In genomic region chr10:96646024-96646866, GRCm38 (mm10) we compare ENCODE assay signal across 8 mouse cellular contexts. TPM values are rescaled to one million over a fixed set of nuclear protein-coding genes. Genes with fewer than 3 reads are reported as not detected.
DNase-seq lines count a peak whose midpoint lies in the region; ATAC-seq and TF ChIP-seq lines count a peak whose summit lies in the region.

No protein-coding gene starts in this region.

- peak overlapping the region; percentile 45 for H3K4me2 ChIP-seq in heart, embryonic 16.5 days (ENCODE audit: low read depth, low read length)
- peak overlapping the region; percentile 42 for H3K4me2 ChIP-seq in lung, embryonic 15.5 days

- H3K9me3 ChIP-seq in heart, embryonic 16.5 days (replicated peaks; ENCODE audit: control insufficient read depth, low read length), result no peaks in the 10 kb centered on the region
- no peaks in the 10 kb centered on the region for H3K9me3 ChIP-seq in lung, embryonic 15.5 days

- WGBS in heart, embryonic 16.5 days, result 24% methylated on average over 13 of the region's 13 CpGs
- 11% methylated on average over 13 of the region's 13 CpGs for WGBS in lung, embryonic 15.5 days

- peak overlapping the region; percentile 62 for H3K9ac ChIP-seq in heart, embryonic 16.5 days (ENCODE audit: low read length)
- no peak overlapping the region for H3K9ac ChIP-seq in lung, embryonic 15.5 days

- H3K27ac ChIP-seq in heart, embryonic 16.5 days (ENCODE audit: low read length), result peak overlapping the region; percentile 61
- peak overlapping the region; percentile 74 for H3K27ac ChIP-seq in layer of hippocampus, adult 2 months
- H3K27ac ChIP-seq in lung, embryonic 15.5 days, result peak overlapping the region; percentile 60

- H3K4me3 ChIP-seq in heart, embryonic 16.5 days (ENCODE audit: low read length), result peak overlapping the region; percentile 0; the same call in 1 of the 2 replicates
- H3K4me3 ChIP-seq in layer of hippocampus, adult 2 months, result peak overlapping the region; percentile 35
- H3K4me3 ChIP-seq in lung, embryonic 15.5 days, result no peak overlapping the region

- ATAC-seq in heart, embryonic 16.5 days (replicated peaks; ENCODE audit: extremely low read depth, insufficient read depth, low FRiP score), result 0 out of 2 replicates have a peak, but pooled peaks have one; percentile 45
- ATAC-seq in lung, embryonic 15.5 days (ENCODE audit: borderline replicate concordance, extremely low read depth, low FRiP score, low TSS enrichment), result peak; percentile 57; the same call in 1 of the 2 replicates

- no peaks in the 10 kb centered on the region for H3K27me3 ChIP-seq in heart, embryonic 16.5 days (ENCODE audit: control insufficient read depth, insufficient read depth, low read length)
- H3K27me3 ChIP-seq in lung, embryonic 15.5 days, result no peaks in the 10 kb centered on the region

- H3K36me3 ChIP-seq in heart, embryonic 16.5 days (ENCODE audit: control insufficient read depth, insufficient read depth), result no peaks in the 10 kb centered on the region
- H3K36me3 ChIP-seq in lung, embryonic 15.5 days, result no peaks in the 10 kb centered on the region

- peaks cover 30% of the 10 kb centered on the region for H3K4me1 ChIP-seq in heart, embryonic 16.5 days (ENCODE audit: control insufficient read depth, insufficient read depth, low read length)
- peaks cover 46% of the 10 kb centered on the region for H3K4me1 ChIP-seq in lung, embryonic 15.5 days

- DNase-seq in gastrocnemius, postnatal 10 days, result peak; percentile 12
- no peak for DNase-seq in gastrocnemius, adult 8-10 months (ENCODE audit: low spot score in 2 of 2)
- DNase-seq in embryo, embryonic 10.5 days (ENCODE audit: low spot score), result peak; percentile 83
- peak; percentile 41 to 61 for DNase-seq in layer of hippocampus, adult 2 months (ENCODE audit: low spot score in 2 of 2)
- peak; percentile 36 for DNase-seq in retina, adult 2 months (ENCODE audit: low read depth, low spot score)
- no peak for DNase-seq in urinary bladder, adult 2 months (ENCODE audit: low spot score)

- TF ChIP-seq CTCF in layer of hippocampus, adult 2 months (conservative IDR thresholded peaks at IDR 0.05), result no peak

RNA-seq across cellular contexts. Expression of gene Btg1, which starts 29.4 kb away (rescaled TPM):
- 10 to 100 TPM; 39.6 to 45.7 TPM for total RNA-seq in gastrocnemius, postnatal 10 days (2021)
- total RNA-seq in gastrocnemius, adult 8-10 months (2022), result 10 to 100 TPM in 3 of 4 experiments, 1 to 10 TPM in 1; 8.8 to 11.8 (median 11.6) TPM
- 49.6 and 56.9 TPM in 2 replicates for polyA plus RNA-seq in heart, embryonic 16.5 days (2015; fragmentation: Nextera tagmentation; extraction: Ambion mirVana)
- total RNA-seq in layer of hippocampus, adult 2 months (2021), result 10 to 100 TPM; 42.6 to 58.0 TPM
- polyA plus RNA-seq in lung, embryonic 15.5 days (2015; fragmentation: Nextera tagmentation; extraction: Ambion mirVana), result 53.7 and 59.3 TPM in 2 replicates
- polyA plus RNA-seq in urinary bladder, adult 2 months (2012; rRNA removed), result 62.9 and 72.6 TPM in 2 replicates

Comparison
In these comparisons a context has a peak if more than half of its experiments do, and no peak if none do; other contexts are left out.
1. DNase-seq: peak in gastrocnemius, postnatal 10 days (single experiment), embryo, embryonic 10.5 days (single experiment), layer of hippocampus, adult 2 months (2 of 2) and retina, adult 2 months (single experiment); none in gastrocnemius, adult 8-10 months (0 of 2) and urinary bladder, adult 2 months (single experiment).
2. Peak in every context shown above with its lines, with median percentiles within 50 percentile points of each other: H3K27ac ChIP-seq.